Mouse (Mus musculus) left cerebral cortex, adult 2 months (tissue): Measurements from ENCODE around the gene Itgb5. TPM values are rescaled to one million over a fixed set of nuclear protein-coding genes. Genes with fewer than 3 reads are reported as not detected.
A peak's percentile ranks its signal among the peaks of the same experiment; 100 is the strongest.

Source experiments
- DNase-seq, 2 experiments: peaks; one replicate each; pipeline ENCODE4 v3.0.0; 2021 to 2022; ENCODE audit warnings: low spot score in 2 of 2, mixed read lengths in 1 of 2; ENCODE audit errors: extremely low spot score in 1 of 2
- H3K27ac ChIP-seq: fragments of 200-600 bp; 2 replicates; pipeline ENCODE4 v1.8.1; 2022
- H3K4me3 ChIP-seq: fragments of 200-600 bp; 2 replicates; pipeline ENCODE4 v1.8.1; 2022
- CTCF ChIP-seq: fragments of 200-600 bp; IDR thresholded peaks from 2 replicates; pipeline ENCODE4 v1.8.1; 2022; ENCODE audit warnings: antibody characterized with exemption, mild to moderate bottlenecking, moderate library complexity
- intact Hi-C: fragments of 180-260 bp; cut with DNase I; formaldehyde crosslinking; loops from one replicate; pipeline ENCODE4 v1.15.1; 2025
- total RNA-seq, 2 experiments: library from RNA; stranded (reverse); gene quantifications; 2 replicates each; pipeline ENCODE4 v1.2.3; 2021

Gene Itgb5
- total RNA-seq, 2 experiments from 2014 or later: 36.0 to 36.8 TPM

DNA sequence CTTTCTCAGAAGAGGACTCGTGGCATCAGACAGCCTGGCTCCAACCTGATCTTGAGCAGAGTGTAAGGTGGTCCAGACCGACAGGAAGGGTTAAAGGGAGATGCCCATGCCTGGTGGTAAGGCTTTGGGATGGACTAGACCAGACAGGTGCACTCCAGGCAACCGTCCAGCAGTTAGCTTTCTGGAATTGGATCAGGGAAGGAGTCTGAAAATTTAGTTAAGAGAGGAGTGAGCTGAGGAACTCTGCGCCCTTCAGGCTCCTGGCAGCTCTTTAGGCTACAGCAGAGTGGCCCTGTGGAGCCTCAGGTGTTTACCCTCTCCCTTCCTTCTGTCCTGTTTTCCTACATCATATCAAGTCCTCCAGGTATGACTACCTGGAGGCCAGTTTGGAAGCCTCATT lies 32.9 kb downstream of the Itgb5 start:
- no peak overlapping the region for H3K27ac ChIP-seq
- no peak for TF ChIP-seq CTCF
- DNase-seq: no peak
- intact Hi-C loops: no loop called here
- no peak overlapping the region for H3K4me3 ChIP-seq

DNA sequence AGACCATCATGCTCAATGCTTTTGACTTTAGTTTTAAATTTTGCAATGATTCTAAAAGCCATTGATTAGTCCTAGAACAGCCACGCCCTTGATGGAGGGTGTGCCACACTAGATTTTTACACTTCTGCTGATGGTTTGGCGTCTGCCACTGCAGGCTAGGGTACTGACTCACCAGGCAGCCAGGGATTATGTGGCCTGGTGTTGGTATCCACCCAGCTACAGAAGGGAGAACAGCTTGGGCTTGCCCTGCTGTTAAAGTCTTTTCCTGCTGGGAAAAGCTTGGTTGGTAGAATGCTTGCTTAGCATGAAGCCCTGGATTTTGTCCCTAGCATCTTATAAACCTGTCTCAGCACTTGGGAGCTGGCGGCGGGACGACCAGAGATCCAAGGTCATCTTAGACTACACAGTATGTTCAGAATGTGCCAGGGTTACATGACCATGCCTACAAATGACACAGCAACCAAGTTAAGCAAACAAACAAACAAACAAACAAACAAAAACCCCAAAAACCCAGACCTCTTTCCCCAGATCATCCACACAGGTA lies 33.8 kb downstream of the Itgb5 start:
- TF ChIP-seq CTCF: no peak
- intact Hi-C loops: no loop called here
- Histone ChIP-seq H3K4me3 (no peak overlapping the region), H3K27ac (no peak overlapping the region)
- no peak for DNase-seq

DNA sequence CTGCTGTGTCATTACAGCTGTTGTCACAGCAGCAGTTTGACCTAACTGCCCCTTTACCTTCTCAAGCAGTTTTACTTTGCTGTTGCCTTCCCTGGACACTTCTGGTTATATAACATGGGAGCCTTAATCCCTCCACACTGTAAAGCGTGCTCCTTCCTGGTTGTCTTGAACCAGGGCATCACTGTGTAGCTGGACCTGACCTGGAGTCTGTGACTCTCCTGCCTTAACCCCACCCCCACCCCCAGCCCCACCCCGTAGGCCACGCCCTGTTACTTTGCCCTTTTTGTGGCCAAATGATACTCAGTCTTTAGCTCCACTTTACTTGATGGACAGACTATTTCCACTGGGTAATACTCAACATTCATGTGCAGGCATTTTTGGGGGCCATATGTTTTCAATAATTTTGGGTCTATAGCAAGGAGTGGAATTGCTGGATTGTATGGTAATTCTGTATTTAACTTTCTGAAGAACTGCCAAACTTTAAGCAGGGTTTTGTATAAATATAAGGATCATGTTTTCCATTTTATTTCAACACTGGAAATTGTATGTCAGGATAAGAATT lies 40.8 kb downstream of the Itgb5 start:
- TF ChIP-seq CTCF: no peak
- H3K4me3 ChIP-seq: no peak overlapping the region
- intact Hi-C loops: no loop called here
- DNase-seq: no peak
- no peak overlapping the region for H3K27ac ChIP-seq

DNA sequence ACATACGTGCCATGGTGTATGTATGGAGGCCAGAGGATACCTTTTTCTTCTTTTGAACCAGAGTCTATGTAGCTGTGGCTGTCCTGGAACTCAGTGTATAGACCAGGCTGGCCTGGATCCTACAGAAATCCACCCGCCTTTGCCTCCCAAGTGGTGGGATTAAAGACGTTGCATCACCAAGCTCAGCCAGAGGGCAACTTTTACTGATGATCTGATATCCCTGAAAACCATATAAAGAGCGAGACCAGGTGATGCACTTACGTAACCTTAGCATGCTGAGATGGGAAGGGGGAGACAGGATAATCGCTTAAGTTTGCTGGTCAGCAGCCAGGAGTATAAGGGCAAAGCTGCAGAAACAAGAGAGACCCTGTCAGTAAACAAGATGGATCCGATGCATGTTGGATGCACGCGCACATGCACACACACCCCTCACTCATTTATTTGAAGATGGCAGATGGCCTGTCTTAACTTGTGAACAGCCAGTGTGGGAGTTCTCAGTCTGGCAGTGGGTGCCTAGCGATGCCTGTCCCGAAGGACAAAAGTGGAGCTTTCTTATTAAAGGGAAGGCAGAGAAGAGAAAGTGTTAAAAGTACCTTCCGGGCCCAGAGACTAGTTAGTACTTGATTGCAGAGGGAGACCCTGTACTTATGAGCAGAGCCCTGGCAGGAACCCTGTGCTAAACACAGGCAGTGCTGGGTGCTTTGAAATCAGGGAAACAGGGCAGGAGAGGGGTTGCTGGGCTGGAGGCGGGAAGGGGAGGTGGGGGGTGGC lies 41.7 kb downstream of the Itgb5 start:
- TF ChIP-seq CTCF: no peak
- intact Hi-C loops: no loop called here
- H3K27ac ChIP-seq: no peak overlapping the region
- no peak for DNase-seq
- no peak overlapping the region for H3K4me3 ChIP-seq

DNA sequence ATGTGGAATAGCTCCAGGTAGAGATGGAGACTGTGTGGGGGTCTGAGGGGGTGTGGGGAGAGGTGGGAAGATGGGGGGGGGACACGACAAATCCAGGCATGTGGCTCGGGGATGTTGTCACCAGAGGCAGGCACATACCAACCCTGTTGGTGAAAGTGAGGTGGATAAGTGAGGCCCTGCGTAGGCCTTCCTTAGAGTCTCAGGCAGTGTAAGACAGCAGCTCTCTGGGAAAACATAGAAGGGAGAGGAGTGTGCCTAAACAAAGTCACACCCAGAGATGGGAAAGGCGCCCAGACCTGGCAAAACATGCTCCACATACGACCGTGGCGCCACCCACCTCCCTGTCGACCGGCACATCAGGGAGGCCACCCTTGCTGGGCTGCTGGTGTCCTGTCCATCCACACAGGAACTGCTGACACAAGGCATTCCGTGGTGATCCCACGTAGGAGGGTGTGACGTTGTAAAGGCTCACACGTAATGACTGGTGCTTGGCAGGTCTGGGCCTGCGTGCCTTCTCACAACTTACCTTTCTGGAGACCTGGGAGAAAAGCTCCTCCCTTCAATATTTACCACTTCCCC lies 42.5 kb downstream of the Itgb5 start:
- Histone ChIP-seq H3K4me3 (no peak overlapping the region), H3K27ac (no peak overlapping the region)
- no peak for DNase-seq
- TF ChIP-seq CTCF: no peak
- intact Hi-C loops: no loop called here

DNA sequence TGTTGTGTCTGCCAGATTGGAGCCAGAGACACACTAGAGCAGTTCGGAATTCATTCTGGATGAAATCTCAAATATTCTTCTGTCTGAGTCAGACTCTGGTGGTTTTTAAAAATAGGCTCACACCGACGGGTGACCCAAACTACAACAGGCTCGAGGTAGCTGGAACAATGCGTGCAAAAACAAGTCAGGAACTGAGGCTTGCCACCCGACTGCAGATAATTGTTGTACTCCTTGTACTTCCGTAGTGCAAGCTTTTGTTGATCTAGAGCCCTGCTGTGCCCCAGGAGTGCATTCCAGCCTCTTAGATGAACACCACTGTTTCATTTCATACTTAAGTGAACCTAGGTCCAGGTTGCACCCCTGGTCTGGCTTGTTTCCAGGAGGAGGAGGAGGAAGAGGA lies 43.8 kb downstream of the Itgb5 start:
- Histone ChIP-seq H3K4me3 (no peak overlapping the region), H3K27ac (no peak overlapping the region)
- DNase-seq: no peak
- intact Hi-C loops: no loop called here
- TF ChIP-seq CTCF: no peak

DNA sequence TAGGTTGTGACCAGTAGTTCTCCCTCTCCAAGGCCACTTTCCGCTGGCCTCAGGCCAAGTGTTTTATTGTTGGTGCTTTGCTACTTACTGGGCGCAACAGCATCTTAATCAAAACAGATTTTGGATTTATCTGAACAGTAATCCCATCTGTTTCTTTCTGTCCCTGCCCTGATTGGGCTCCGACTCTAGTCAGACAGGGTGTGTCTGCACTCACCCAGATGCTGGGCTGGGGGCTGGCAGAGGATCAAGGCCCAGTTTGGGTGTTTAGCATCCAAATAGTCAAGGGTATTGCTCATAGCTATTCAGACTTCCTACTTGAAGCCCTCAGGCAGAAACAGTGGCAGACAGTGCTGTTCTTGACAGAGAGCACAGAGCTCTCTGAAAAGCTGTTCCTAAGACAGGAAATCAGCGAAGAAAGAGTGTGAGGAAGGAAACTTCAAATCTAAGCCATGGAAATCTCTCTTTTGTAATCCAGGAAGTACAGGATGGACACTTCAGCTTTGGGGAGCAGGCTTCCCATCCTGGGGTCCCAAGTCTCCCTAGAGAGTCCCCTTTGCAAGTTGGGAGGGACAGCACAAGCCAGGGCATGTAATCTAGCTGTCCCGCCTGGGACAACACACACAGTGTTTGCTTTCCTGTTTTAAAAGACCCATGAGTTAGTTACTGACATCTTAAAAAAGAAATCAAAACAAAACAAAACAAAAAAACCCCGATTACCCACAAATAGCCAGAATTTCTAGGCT lies 48.7 kb downstream of the Itgb5 start:
- TF ChIP-seq CTCF: no peak
- Histone ChIP-seq H3K27ac (peak overlapping the region; percentile 32; the same call in 1 of the 2 replicates), H3K4me3 (no peak overlapping the region)
- intact Hi-C loops: loop anchor here (5.0 kb wide), 1 partner anchor 46 kb away; no protein-coding TSS in a partner anchor
- no peak for DNase-seq

DNA sequence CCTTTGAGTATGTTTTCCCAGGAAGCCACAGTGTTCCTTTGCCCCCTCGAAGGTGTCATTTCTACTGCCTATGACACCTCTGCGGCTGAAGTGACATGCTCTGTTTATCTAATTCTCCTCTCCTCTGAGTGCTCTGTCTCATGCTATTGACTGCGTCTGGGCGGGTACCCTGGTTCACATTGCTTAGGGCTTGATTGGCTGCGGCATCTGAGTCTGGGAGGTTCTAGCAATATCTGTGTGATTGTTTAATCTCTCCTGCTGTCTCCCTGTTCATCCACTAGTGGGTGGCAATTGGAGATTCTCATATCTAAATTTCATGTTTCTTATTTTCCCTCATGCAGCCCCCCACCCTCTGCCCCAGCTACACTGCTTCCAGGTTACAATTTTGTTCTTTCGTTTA lies 49.6 kb downstream of the Itgb5 start:
- TF ChIP-seq CTCF: no peak; the same call in 1 of the 2 replicates
- intact Hi-C loops: loop anchor here (5.0 kb wide), 1 partner anchor 47 kb away; no protein-coding TSS in a partner anchor
- Histone ChIP-seq H3K4me3 (no peak overlapping the region), H3K27ac (no peak overlapping the region)
- DNase-seq: no peak

DNA sequence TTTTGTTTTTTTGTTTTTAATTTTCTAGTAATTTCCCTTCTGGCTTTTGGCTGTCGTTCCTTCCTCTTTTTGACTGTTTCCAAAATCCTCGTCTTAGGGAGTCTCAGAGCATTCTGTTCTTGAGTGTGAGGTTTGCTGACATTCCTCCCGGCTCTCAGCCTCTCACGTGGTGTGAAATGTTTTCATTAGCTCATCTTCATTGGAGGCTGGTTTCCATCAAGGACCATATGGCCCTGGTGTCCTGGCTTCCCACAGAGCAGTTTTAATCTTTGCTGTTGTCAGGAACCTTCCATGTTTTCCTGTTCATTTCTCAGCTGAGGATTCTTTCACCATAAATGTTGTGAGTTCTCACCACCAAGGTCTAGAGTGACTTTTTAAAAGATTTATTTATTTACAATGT lies 50.1 kb downstream of the Itgb5 start:
- TF ChIP-seq CTCF: no peak
- DNase-seq: no peak
- intact Hi-C loops: loop anchor here (5.0 kb wide), 1 partner anchor 47 kb away; no protein-coding TSS in a partner anchor
- Histone ChIP-seq H3K4me3 (no peak overlapping the region), H3K27ac (no peak overlapping the region)

DNA sequence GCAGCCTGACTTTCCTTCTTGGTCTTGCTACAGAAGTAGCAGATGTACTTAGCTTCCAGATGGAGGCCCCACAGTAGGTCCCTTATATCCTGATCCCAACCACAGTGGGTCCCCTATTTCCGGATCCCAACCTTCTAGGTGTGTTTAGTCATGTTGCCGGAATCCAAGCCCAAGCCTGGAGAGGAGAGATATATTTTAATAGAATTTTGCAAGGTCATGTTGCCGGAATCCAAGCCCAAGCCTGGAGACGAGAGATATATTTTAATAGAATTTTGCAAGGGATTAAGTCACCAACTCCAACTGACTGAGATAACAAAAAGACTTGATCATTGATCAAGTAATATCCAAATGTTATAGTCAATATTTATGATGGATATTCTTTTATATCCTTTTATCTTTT lies 51.3 kb downstream of the Itgb5 start:
- no peak overlapping the region for H3K4me3 ChIP-seq
- DNase-seq: no peak
- intact Hi-C loops: no loop called here
- H3K27ac ChIP-seq: no peak overlapping the region
- no peak for TF ChIP-seq CTCF

DNA sequence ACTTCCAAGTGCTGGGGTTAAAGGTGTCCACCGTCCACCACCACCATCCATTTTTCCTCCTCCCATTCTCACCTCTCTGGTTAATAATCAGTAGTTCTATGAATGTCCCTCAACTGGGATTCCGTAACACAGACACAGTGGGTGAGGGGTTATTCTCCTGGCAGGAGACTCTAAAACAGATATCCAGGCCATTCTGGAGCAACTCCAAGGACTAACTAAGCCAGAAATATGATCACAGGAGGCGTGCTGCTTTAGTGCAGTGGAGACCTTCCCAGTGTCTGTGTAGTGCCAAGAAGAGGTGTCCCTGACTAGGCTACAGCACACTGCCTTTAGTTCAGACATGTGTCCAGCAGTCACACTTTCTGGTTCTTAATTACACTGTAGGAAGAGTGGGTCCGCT lies 53.1 kb downstream of the Itgb5 start:
- Histone ChIP-seq H3K4me3 (no peak overlapping the region), H3K27ac (no peak overlapping the region)
- DNase-seq: no peak
- no peak for TF ChIP-seq CTCF
- intact Hi-C loops: no loop called here
